Mouse (Mus musculus) testis, adult 2 months (tissue): ENCODE data around the gene Mpv17l2.

ENCODE experiments used
- CTCF ChIP-seq: fragments of 200-500 bp; IDR thresholded peaks from 2 replicates; pipeline ENCODE4 v1.5.1; 2012; ENCODE audit warnings: low read depth, mild to moderate bottlenecking, inconsistent platforms, low read length, moderate library complexity; ENCODE audit not compliant: control insufficient read depth, insufficient read depth, insufficient replicate concordance
- POLR2A ChIP-seq: fragments of 200-500 bp; IDR thresholded peaks from 2 replicates; pipeline ENCODE4 v1.6.1; 2012; ENCODE audit warnings: low read depth, mild to moderate bottlenecking, inconsistent platforms, low read length, moderate library complexity; ENCODE audit not compliant: control insufficient read depth

DNA sequence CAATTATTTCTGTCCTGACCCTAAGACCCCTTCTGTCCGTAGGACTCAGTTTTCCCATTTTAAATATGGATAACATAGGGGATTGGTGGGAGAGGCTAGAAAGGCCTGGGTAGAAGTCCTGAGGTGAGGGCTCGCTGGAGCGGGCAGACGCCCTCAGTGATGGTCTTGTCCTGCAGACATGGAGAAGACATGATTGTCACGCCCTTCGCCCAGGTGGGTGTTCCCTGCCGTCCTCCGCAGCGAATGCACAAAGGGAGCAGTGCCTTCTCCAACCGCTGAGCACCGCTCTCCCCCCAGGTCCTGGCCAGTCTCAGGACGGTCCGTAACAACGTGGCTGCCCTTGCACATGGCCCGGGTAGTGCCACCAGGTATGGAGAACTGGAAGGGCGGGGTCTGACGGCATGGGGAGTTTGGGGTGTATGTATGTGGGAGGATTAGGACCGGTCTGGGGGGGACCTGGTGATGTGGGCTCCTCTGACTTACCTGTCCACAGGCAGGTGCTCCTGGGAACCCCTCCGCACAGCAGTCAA is 15.0 kb downstream of the Mpv17l2 start:
- no peak for TF ChIP-seq POLR2A
- no peak for TF ChIP-seq CTCF
